Mouse (Mus musculus) forebrain, embryonic 16.5 days (tissue): ENCODE results near the gene Mrpl35. TPM values are rescaled to one million over a fixed set of nuclear protein-coding genes. Genes with fewer than 3 reads are reported as not detected.
A peak's percentile ranks its signal among the peaks of the same experiment; 100 is the strongest.
"Not testable (repeated sequence)": the region's sequence is repeated elsewhere in the genome, so short reads cannot be mapped to it uniquely, and the experiment has no call there.

Experiments used
- ATAC-seq: fragments of 200-750 bp; cut with Nextera tagmentation; 2 replicates; pipeline ENCODE4 v1.8.0; 2017; ENCODE audit warnings: mild to moderate bottlenecking, moderate library complexity
- H3K27ac ChIP-seq: fragments of 300-500 bp; sonication (generic); 2 replicates; pipeline ENCODE4 v1.5.1; 2014; ENCODE audit warnings: low read length, control low read depth
- H3K27me3 ChIP-seq: fragments of 300-500 bp; sonication (generic); replicated peaks from 2 replicates; pipeline ENCODE4 v1.6.1; 2014; ENCODE audit warnings: low read length; ENCODE audit not compliant: control insufficient read depth, insufficient read depth
- H3K36me3 ChIP-seq: fragments of 300-500 bp; sonication (generic); 2 replicates; pipeline ENCODE4 v1.6.1; 2014; ENCODE audit not compliant: control insufficient read depth, insufficient read depth
- H3K4me1 ChIP-seq: fragments of 300-500 bp; sonication (generic); replicated peaks from 2 replicates; pipeline ENCODE4 v1.6.1; 2014; ENCODE audit warnings: low read length; ENCODE audit not compliant: control insufficient read depth, insufficient read depth
- H3K4me2 ChIP-seq: fragments of 300-500 bp; sonication (generic); 2 replicates; pipeline ENCODE4 v1.6.1; 2014; ENCODE audit warnings: mild to moderate bottlenecking, low read length, control low read depth
- H3K4me3 ChIP-seq: fragments of 300-500 bp; sonication (generic); replicated peaks from 2 replicates; pipeline ENCODE4 v1.5.1; 2014; ENCODE audit warnings: mild to moderate bottlenecking, low read length, control low read depth
- H3K9ac ChIP-seq: fragments of 300-500 bp; sonication (generic); replicated peaks from 2 replicates; pipeline ENCODE4 v1.6.1; 2014; ENCODE audit warnings: low read depth, low read length, control low read depth
- H3K9me3 ChIP-seq: fragments of 300-500 bp; sonication (generic); 2 replicates; pipeline ENCODE4 v1.6.1; 2016; ENCODE audit warnings: low read length; ENCODE audit not compliant: control insufficient read depth
- WGBS: fragments of 180-500 bp; shearing (Covaris S2); extraction: QIAGEN DNeasy Blood & Tissue Kit; methylation state at CpG from one replicate; pipeline ENCODE4 v1.1.7; 2014; 5-methylcytosine and 5-hydroxymethylcytosine counted together
- polyA plus RNA-seq: library from polyadenylated mRNA; unstranded; fragments of >200 nt; fragmentation: Nextera tagmentation; extraction: Ambion mirVana; gene quantifications from 2 replicates; pipeline ENCODE4 v1.2.1, GENCODE M21; 2015

The Mrpl35 gene
- 42.9 and 43.8 TPM in 2 replicates for polyA plus RNA-seq

DNA sequence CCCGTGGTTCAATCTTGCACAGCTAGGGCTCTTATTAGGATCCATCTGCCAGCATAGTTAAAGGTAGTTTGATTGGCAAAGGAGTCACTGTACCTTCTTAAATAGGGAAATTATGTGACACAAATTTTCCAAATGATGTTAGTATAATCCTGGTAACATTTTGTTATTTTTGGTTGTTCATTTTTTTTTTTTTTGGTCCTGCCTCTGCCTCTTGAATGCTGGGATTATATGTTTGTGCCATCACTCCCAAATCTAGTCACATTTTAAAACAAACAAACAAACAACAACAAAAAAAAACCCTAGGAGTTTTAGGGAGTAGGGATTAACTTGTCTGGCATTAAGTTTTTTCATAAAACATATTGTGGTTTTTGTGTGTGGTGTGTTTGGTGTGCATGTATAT, at the start of gene Mrpl35:
Gene Mrpl35, minus strand, starts transcription at position 101 of the 400 bp plus-strand sequence.
- no peaks in the 10 kb centered on the region for H3K9me3 ChIP-seq
- H3K27me3 ChIP-seq = no peaks in the 10 kb centered on the region
- H3K4me3 ChIP-seq = no peak within 1 kb of the TSS
- WGBS = 38% methylated on average over 1 of the region's 1 CpGs
- no peak within 1 kb of the TSS for H3K27ac ChIP-seq
- no peaks in the 10 kb centered on the region for H3K36me3 ChIP-seq
- H3K4me1 ChIP-seq = peaks cover 8% of the 10 kb centered on the region
- no peak within 1 kb of the TSS for H3K9ac ChIP-seq
- H3K4me2 ChIP-seq = no peak within 1 kb of the TSS
- ATAC-seq = no peak

DNA sequence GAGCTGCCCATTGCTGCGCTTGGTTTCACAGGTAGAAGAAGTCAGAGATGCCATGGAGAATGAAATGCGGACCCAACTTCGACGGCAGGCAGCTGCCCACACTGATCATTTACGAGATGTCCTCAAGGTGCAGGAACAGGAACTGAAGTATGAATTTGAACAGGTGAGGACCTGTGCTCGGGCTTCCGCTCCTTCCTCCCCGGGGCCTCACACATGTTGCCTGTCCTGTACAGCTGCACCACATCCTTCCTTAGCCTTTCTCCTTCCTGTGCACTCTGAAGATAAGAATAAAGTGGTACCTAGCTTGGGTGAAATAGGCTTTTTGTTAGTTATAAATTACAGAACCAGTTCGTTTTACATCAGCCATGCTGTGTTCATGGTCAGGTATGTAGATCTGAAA, 44.6 kb upstream of the Mrpl35 start:
- H3K4me3 ChIP-seq = no peak overlapping the region
- no peak overlapping the region for H3K27ac ChIP-seq
- WGBS = 97% methylated on average over 9 of the region's 9 CpGs
- H3K27me3 ChIP-seq = no peaks in the 10 kb centered on the region
- H3K9me3 ChIP-seq = no peaks in the 10 kb centered on the region
- peaks cover 16% of the 10 kb centered on the region for H3K36me3 ChIP-seq
- ATAC-seq = no peak
- H3K4me1 ChIP-seq = no peaks in the 10 kb centered on the region
- H3K4me2 ChIP-seq = no peak overlapping the region
- no peak overlapping the region for H3K9ac ChIP-seq

DNA sequence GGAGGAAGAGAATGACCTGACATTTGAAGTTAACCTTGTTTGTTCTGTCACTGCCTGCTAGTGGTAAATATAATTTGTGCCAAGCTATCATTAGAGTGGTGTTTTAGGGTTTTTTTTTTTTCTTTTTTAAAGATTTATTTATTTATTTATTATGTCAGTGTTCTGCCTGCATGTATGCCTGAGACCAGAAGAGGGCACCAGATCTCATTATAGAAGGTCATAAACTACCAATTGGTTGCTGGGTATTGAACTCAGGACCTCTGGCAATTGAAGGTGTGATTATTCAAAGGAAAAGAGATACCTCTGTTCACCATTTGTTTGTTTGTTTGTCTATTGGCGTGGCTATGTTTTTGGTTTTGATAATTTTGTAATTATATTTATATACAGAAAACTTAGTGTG, 42.0 kb upstream of the Mrpl35 start:
- 94% methylated on average over 1 of the region's 1 CpGs for WGBS
- Histone ChIP-seq H3K9ac (no peak overlapping the region), H3K9me3 (peaks cover 4% of the 10 kb centered on the region; the same call in 1 of the 2 replicates), H3K27ac (no peak overlapping the region), H3K4me2 (no peak overlapping the region), H3K4me1 (no peaks in the 10 kb centered on the region), H3K4me3 (no peak overlapping the region), H3K36me3 (peaks cover 26% of the 10 kb centered on the region), H3K27me3 (no peaks in the 10 kb centered on the region)
- ATAC-seq = no peak

DNA sequence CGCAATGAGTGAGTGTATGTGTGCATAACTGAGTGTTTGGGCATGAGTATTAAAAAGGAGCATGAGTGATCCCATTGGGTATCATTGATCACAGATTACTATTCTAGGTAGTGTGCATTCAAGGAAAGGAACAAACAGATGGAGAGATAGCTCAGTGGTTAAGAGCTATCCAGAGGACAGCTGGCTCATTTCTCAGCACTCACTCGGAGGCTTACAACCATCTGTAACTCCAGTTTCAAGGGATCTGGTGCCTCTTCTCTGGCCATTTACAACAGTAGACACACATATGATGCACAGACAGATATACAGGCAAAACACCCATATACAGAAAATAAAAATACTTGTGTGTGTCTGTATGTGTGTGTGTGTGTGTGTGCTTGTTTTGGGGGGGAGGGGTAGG, 41.0 kb upstream of the Mrpl35 start:
- H3K4me1 ChIP-seq = no peaks in the 10 kb centered on the region
- H3K27ac ChIP-seq = no peak overlapping the region
- H3K4me2 ChIP-seq = no peak overlapping the region
- peaks cover 29% of the 10 kb centered on the region for H3K36me3 ChIP-seq
- H3K9me3 ChIP-seq = peaks cover 4% of the 10 kb centered on the region; the same call in 1 of the 2 replicates
- H3K27me3 ChIP-seq = no peaks in the 10 kb centered on the region
- no peak overlapping the region for H3K4me3 ChIP-seq
- H3K9ac ChIP-seq = no peak overlapping the region
- WGBS = 87% methylated on average over 2 of the region's 2 CpGs
- no peak for ATAC-seq

- H3K4me1 ChIP-seq, ATAC-seq, H3K36me3 ChIP-seq, H3K27me3 ChIP-seq, H3K9ac ChIP-seq, H3K4me3 ChIP-seq, H3K4me2 ChIP-seq, H3K27ac ChIP-seq, H3K9me3 ChIP-seq: not testable (repeated sequence)
- WGBS = 96% methylated on average over 6 of the region's 6 CpGs
Observed at GRCm38 (mm10) chr6:71846906-71847305, 20.1 kb upstream of the Mrpl35 start.

GRCm38 (mm10) chr6:71840597-71841290, 14.0 kb upstream of the Mrpl35 start:
- ATAC-seq = no peak
- Histone ChIP-seq H3K4me2 (no peak overlapping the region), H3K27me3 (no peaks in the 10 kb centered on the region), H3K4me3 (no peak overlapping the region), H3K27ac (no peak overlapping the region), H3K9ac (no peak overlapping the region), H3K36me3 (no peaks in the 10 kb centered on the region; the same call in 1 of the 2 replicates), H3K4me1 (no peaks in the 10 kb centered on the region), H3K9me3 (no peaks in the 10 kb centered on the region)
- WGBS = 100% methylated on average over 1 of the region's 1 CpGs

DNA sequence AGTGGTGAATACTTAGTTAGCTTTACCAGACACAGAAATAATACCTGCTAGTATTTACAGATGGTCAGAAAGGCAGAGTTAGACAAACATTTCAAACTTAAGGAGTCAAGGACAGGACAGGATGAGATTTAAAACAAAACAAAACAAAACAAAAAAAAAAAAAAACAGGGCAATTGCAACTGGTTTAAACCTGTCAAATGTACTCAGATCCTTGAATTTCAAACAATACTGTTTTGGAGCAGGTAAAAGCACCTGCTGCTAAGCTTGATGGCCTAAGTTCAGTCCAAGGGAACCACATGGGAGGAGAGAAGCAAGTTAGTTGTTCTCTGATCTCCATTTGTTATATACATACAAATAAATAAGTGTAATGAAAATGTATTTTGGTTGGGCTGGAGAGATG, 13.0 kb upstream of the Mrpl35 start:
- Histone ChIP-seq H3K9ac (no peak overlapping the region), H3K4me3 (no peak overlapping the region), H3K4me2 (no peak overlapping the region), H3K27me3 (no peaks in the 10 kb centered on the region), H3K9me3 (no peaks in the 10 kb centered on the region), H3K4me1 (no peaks in the 10 kb centered on the region), H3K36me3 (no peaks in the 10 kb centered on the region), H3K27ac (no peak overlapping the region)
- ATAC-seq = no peak

DNA sequence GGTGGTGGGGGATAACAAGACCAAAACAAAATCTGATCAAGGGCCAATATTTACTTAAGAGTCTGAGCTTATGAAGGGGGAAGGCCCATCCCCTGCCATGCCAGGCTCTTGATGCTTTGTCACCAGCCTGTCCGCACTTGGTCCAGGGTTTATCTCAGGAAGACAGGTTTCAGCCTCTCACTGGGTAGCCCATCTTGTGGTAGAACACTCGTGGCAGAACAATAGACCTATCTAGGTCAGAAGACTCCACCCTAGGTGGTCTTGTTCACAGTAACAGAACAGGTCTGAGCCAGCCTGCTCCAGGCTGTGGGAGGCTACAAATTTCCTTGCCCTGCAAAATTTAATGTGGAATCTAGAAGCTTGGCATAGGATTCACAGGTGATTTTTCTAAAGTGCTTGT, 10.0 kb upstream of the Mrpl35 start:
- ATAC-seq = no peak
- Histone ChIP-seq H3K4me3 (no peak overlapping the region), H3K4me1 (peaks cover 10% of the 10 kb centered on the region), H3K27ac (no peak overlapping the region), H3K4me2 (no peak overlapping the region), H3K9me3 (no peaks in the 10 kb centered on the region), H3K27me3 (no peaks in the 10 kb centered on the region), H3K36me3 (no peaks in the 10 kb centered on the region), H3K9ac (no peak overlapping the region)
- 81% methylated on average over 2 of the region's 2 CpGs for WGBS

DNA sequence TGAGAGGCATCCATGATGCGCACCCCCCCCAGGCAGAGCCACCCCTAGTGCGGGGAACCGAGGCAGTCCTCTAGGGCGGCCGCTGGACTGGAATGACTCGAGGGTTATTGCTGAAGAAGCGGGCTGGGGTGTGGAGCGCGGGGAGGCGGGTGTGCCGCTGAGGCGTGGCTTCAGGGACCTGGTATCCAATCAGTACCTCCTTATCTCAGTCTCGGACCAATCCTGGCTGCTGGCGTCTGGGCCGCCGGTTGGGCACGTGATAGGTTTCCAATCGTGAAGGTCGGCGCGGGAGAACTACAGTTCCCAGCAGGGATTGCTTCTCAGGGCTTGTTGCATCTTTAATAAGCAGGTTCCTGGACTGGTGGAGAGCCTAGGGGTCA, 4.8 kb upstream of the Mrpl35 start:
- Histone ChIP-seq H3K4me2 (peak overlapping the region; percentile 84), H3K9me3 (no peaks in the 10 kb centered on the region), H3K27ac (peak overlapping the region; percentile 93), H3K9ac (peak overlapping the region; percentile 80), H3K4me3 (peak overlapping the region; percentile 91), H3K36me3 (no peaks in the 10 kb centered on the region), H3K27me3 (no peaks in the 10 kb centered on the region), H3K4me1 (peaks cover 14% of the 10 kb centered on the region)
- 0% methylated on average over 21 of the region's 21 CpGs for WGBS
- ATAC-seq = peak; percentile 99
